Comparison of ENCODE assay signal across 16 mouse cellular contexts in the genomic region with DNA sequence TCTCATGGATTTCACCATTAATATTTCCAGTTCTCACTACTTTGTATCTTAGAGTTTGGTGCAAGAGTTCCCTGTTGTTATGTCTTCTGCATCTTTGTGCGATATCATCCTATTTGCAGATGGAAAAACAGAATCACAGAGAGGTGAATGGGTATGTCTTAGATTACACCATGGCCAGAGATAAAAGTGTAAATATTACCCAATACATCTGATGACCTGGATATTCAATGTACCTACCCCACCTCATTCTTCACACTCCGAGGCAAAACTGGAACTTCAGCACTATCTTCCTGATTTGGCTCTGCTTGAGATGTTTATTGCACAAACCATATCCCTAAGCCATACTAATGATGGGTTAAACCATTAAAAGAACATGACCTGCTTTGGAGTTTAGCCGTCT.
"Had no signal": no experiment of that assay in that cellular context is flagged by ENCODE, and none has a peak within 500 bp of the region (broad histone marks: within the 10 kb centered on the region; RNA-seq: fewer than 3 reads in every experiment).

No protein-coding gene starts in this region.

- H3K4me2 ChIP-seq: neural tube, embryonic 13.5 days; neural tube, embryonic 15.5 days; stomach, embryonic 15.5 days had no signal

- H3K9me3 ChIP-seq: neural tube, embryonic 13.5 days; neural tube, embryonic 15.5 days; stomach, embryonic 15.5 days had no signal

- H3K27me3 ChIP-seq: neural tube, embryonic 13.5 days; neural tube, embryonic 15.5 days; stomach, embryonic 15.5 days had no signal

- H3K9ac ChIP-seq: neural tube, embryonic 13.5 days; neural tube, embryonic 15.5 days; stomach, embryonic 15.5 days had no signal

- H3K36me3 ChIP-seq: neural tube, embryonic 13.5 days; neural tube, embryonic 15.5 days; stomach, embryonic 15.5 days had no signal

- H3K27ac ChIP-seq: neural tube, embryonic 13.5 days; neural tube, embryonic 15.5 days; stomach, embryonic 15.5 days; stomach, postnatal 0 days had no signal

- DNase-seq: retina, postnatal 1 day; right cerebral cortex, adult 18-20 months; right cerebral cortex, postnatal 14 days; right cerebral cortex, postnatal 25 days; right cerebral cortex, postnatal 4 days; spleen, adult 18-20 months; thymus, adult 18-20 months; thymus, adult 2 months; thymus, postnatal 14 days; thymus, postnatal 25 days; thymus, postnatal 36 days; thymus, postnatal 4 days had no signal

- H3K4me1 ChIP-seq: neural tube, embryonic 13.5 days; neural tube, embryonic 15.5 days; stomach, embryonic 15.5 days had no signal

- H3K4me3 ChIP-seq: neural tube, embryonic 13.5 days; neural tube, embryonic 15.5 days; stomach, embryonic 15.5 days had no signal
